Mouse (Mus musculus): ENCODE measurements around the gene Myg1. TPM values are rescaled to one million over a fixed set of nuclear protein-coding genes. Genes with fewer than 3 reads are reported as not detected.
A peak's percentile ranks its signal among the peaks of the same experiment; 100 is the strongest.

The Myg1 gene
- polyA plus RNA-seq (2012; rRNA removed) = 87.0 and 92.7 TPM in 2 replicates

DNA sequence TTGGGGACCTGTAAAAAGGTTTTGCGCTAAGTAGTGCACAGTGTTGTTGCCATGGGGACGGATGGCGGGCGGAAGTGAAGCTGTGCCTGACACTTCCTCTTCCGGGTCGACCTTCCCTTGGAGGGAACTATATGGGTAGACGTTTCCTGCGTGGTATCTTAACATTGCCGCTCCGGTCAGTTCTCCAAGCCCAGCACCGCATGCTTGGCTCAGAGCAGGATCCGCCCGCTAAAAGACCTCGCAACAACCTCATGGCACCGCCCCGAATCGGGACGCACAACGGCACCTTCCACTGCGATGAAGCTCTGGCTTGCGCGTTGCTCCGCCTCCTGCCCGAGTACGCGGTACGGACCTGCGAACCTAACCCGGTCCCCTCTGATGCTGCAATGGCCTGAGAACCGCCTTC is at the start of gene Myg1:
Gene Myg1, plus strand, starts transcription at position 100 of the 406 bp plus-strand sequence.
- Histone ChIP-seq H3K27ac (ENCODE audit: insufficient read depth, low read length) (no peak within 1 kb of the TSS), H3K4me3 (ENCODE audit: insufficient read depth, low read length) (peak within 1 kb of the TSS; percentile 76), H3K4me1 (ENCODE audit: control insufficient read depth, insufficient read depth, low read length) (peaks cover 2% of the 10 kb centered on the region; the same call in 1 of the 2 replicates)
- no peak for TF ChIP-seq CTCF (IDR thresholded peaks at IDR 0.05; ENCODE audit: extremely low read depth, insufficient read depth, low read length)
- peak; percentile 86 for TF ChIP-seq POLR2A (IDR thresholded peaks at IDR 0.05; ENCODE audit: extremely low read depth, insufficient read depth, low read length)

- Histone ChIP-seq H3K4me1 (ENCODE audit: control insufficient read depth, insufficient read depth, low read length) (0 out of 2 replicates have a peak, but pooled peaks cover 2% of the 10 kb centered on the region), H3K27ac (ENCODE audit: insufficient read depth, low read length) (no peak overlapping the region), H3K4me3 (ENCODE audit: insufficient read depth, low read length) (no peak overlapping the region)
- TF ChIP-seq POLR2A (IDR thresholded peaks at IDR 0.05; ENCODE audit: extremely low read depth, insufficient read depth, low read length) (no peak), CTCF (IDR thresholded peaks at IDR 0.05; ENCODE audit: extremely low read depth, insufficient read depth, low read length) (no peak)
Measured at GRCm38 (mm10) chr15:102282463-102283292, 48.8 kb upstream of the Myg1 start.

- Histone ChIP-seq H3K27ac (ENCODE audit: insufficient read depth, low read length) (no peak overlapping the region), H3K4me1 (ENCODE audit: control insufficient read depth, insufficient read depth, low read length) (0 out of 2 replicates have a peak, but pooled peaks cover 2% of the 10 kb centered on the region), H3K4me3 (ENCODE audit: insufficient read depth, low read length) (no peak overlapping the region)
- TF ChIP-seq CTCF (IDR thresholded peaks at IDR 0.05; ENCODE audit: extremely low read depth, insufficient read depth, low read length) (no peak), POLR2A (IDR thresholded peaks at IDR 0.05; ENCODE audit: extremely low read depth, insufficient read depth, low read length) (no peak)
Measured at GRCm38 (mm10) chr15:102283648-102284047, 47.9 kb upstream of the Myg1 start.

DNA sequence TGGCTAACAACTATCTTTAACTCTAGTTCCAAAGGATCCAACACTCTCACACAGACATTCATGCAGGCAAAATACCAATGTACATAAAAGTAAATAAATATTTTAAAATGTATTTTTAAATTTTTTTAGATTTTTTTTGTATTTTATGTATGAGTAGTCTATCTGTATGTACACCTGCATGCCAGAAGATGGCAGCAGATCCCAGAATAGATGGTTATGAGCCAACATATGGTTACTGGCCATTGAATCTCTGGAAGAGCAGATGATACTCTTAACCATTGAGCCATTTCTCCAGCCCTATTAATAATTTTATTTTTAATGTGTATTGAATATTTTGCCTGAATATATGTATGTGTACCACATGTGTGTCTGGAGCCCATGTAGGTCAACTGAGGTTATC is 44.1 kb upstream of the Myg1 start:
- Histone ChIP-seq H3K4me3 (ENCODE audit: insufficient read depth, low read length) (no peak overlapping the region), H3K27ac (ENCODE audit: insufficient read depth, low read length) (no peak overlapping the region), H3K4me1 (ENCODE audit: control insufficient read depth, insufficient read depth, low read length) (no peaks in the 10 kb centered on the region)
- peak; percentile 28; the same call in 1 of the 2 replicates for TF ChIP-seq CTCF (IDR thresholded peaks at IDR 0.05; ENCODE audit: extremely low read depth, insufficient read depth, low read length)
- TF ChIP-seq POLR2A (IDR thresholded peaks at IDR 0.05; ENCODE audit: extremely low read depth, insufficient read depth, low read length) = no peak

GRCm38 (mm10) chr15:102295633-102296367 is 35.7 kb upstream of the Myg1 start, which contains the start of gene Espl1:
Espl1 (plus strand) TSS chr15:102296266.
- no peak for TF ChIP-seq CTCF (IDR thresholded peaks at IDR 0.05; ENCODE audit: extremely low read depth, insufficient read depth, low read length)
- TF ChIP-seq POLR2A (IDR thresholded peaks at IDR 0.05; ENCODE audit: extremely low read depth, insufficient read depth, low read length) = peak; percentile 84
- Histone ChIP-seq H3K4me3 (ENCODE audit: insufficient read depth, low read length) (peak within 1 kb of the TSS; percentile 36), H3K27ac (ENCODE audit: insufficient read depth, low read length) (no peak within 1 kb of the TSS), H3K4me1 (ENCODE audit: control insufficient read depth, insufficient read depth, low read length) (no peaks in the 10 kb centered on the region; the same call in 1 of the 2 replicates)

DNA sequence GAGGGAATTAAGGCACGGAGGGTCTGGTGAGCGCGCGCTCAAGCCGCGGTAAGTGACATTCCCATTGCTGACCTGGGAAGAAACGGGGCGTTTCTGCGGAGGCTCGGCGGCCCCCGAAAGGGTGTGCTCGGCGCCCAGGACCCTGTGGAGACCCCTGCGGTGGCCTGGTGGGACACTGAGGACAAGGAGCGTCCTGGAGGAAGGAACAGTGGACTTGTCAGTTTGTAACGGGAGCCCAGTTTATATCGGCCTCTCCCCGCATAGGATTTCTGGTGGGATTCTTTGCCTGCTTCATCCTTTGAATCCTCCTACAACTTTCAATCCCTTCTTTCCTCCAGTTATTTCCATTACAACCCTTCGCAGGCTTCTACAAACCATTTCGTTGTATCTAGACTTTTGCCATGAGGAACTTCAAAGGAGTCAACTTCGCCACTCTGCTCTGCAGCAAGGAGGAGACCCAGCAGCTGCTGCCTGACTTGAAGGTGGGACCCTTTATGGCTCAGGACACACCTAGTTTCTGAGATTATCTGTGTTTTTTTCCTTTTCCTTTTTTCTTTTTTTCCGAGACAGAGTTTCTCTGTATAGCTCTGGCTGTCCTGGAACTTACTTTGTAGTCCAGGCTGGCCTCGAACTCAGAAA is 35.0 kb upstream of the Myg1 start:
- TF ChIP-seq POLR2A (IDR thresholded peaks at IDR 0.05; ENCODE audit: extremely low read depth, insufficient read depth, low read length) = no peak
- TF ChIP-seq CTCF (IDR thresholded peaks at IDR 0.05; ENCODE audit: extremely low read depth, insufficient read depth, low read length) = no peak
- no peaks in the 10 kb centered on the region; the same call in 1 of the 2 replicates for H3K4me1 ChIP-seq (ENCODE audit: control insufficient read depth, insufficient read depth, low read length)
- peak overlapping the region; percentile 36 for H3K4me3 ChIP-seq (ENCODE audit: insufficient read depth, low read length)
- no peak overlapping the region for H3K27ac ChIP-seq (ENCODE audit: insufficient read depth, low read length)

DNA sequence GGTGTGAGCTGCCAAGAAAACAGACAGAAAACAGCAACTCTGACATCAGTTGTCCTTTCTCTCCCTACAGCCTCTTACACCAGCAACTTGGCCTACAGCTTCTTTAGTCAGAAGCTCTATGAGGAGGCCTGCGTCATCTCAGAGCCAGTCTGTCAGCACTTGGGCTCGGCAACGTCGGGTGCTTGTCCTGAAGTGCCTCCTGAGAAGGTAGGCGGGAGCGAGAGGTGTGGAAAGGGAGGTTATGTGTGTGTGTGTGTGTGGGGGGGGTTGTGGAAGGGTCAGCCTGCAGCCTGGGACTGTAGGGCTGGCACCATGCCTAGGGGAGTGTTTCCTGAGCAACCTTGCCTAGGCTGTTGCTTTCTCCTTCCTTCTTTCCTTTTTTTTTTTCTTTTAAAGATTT is 29.0 kb upstream of the Myg1 start:
- Histone ChIP-seq H3K27ac (ENCODE audit: insufficient read depth, low read length) (no peak overlapping the region), H3K4me1 (ENCODE audit: control insufficient read depth, insufficient read depth, low read length) (no peaks in the 10 kb centered on the region), H3K4me3 (ENCODE audit: insufficient read depth, low read length) (no peak overlapping the region)
- TF ChIP-seq CTCF (IDR thresholded peaks at IDR 0.05; ENCODE audit: extremely low read depth, insufficient read depth, low read length) (no peak), POLR2A (IDR thresholded peaks at IDR 0.05; ENCODE audit: extremely low read depth, insufficient read depth, low read length) (no peak)

- Histone ChIP-seq H3K4me3 (ENCODE audit: insufficient read depth, low read length) (no peak overlapping the region), H3K4me1 (ENCODE audit: control insufficient read depth, insufficient read depth, low read length) (no peaks in the 10 kb centered on the region), H3K27ac (ENCODE audit: insufficient read depth, low read length) (no peak overlapping the region)
- TF ChIP-seq POLR2A (IDR thresholded peaks at IDR 0.05; ENCODE audit: extremely low read depth, insufficient read depth, low read length) (no peak), CTCF (IDR thresholded peaks at IDR 0.05; ENCODE audit: extremely low read depth, insufficient read depth, low read length) (no peak)
Measured at GRCm38 (mm10) chr15:102308717-102309116, 22.8 kb upstream of the Myg1 start.

Data from cortical plate, adult 2 months (tissue).